ENCODE assay signal across 15 mouse cellular contexts in the genomic region with DNA sequence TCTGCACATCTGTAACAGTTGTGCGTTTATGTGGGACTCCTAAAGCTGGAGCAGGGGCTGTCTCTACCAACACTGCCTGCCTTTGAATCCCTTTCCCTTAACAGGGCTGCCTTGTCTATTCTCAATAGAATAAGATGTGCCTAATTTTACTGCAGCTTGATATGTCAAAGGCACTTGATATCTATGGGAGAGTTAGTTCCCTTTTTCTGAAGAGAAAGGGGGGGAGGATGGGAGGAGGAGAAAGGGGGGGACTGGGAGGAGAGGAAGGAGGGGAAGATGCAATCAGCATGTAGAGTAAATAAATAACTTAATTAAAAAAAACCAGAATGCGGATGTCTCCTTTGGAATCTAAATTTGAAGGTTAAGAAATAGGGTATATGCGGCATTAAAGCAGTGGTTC.
"Had no signal": no experiment of that assay in that cellular context is flagged by ENCODE, and none has a peak within 500 bp of the region (broad histone marks: within the 10 kb centered on the region; RNA-seq: fewer than 3 reads in every experiment).

No protein-coding gene starts in this region.

- H3K4me1 ChIP-seq: limb, embryonic 10.5 days; limb, embryonic 13.5 days; liver, embryonic 12.5 days; liver, embryonic 15.5 days; lung, embryonic 15.5 days had no signal

- H3K27me3 ChIP-seq: limb, embryonic 13.5 days; liver, embryonic 12.5 days; liver, embryonic 15.5 days; lung, embryonic 15.5 days had no signal

- H3K4me3 ChIP-seq: limb, embryonic 10.5 days; limb, embryonic 13.5 days; liver, embryonic 12.5 days; liver, embryonic 15.5 days; lung, embryonic 15.5 days had no signal

- DNase-seq: kidney, adult 9 months; kidney, postnatal 14 days; kidney, postnatal 4 days; liver; lung, adult 18-20 months; lung, postnatal 10 days; lung, postnatal 36 days; midbrain, embryonic 14.5 days; thymus, adult 18-20 months; thymus, postnatal 36 days had no signal

- H3K9me3 ChIP-seq: limb, embryonic 10.5 days; limb, embryonic 13.5 days; liver, embryonic 12.5 days; liver, embryonic 15.5 days; lung, embryonic 15.5 days had no signal

- H3K36me3 ChIP-seq: limb, embryonic 10.5 days; limb, embryonic 13.5 days; liver, embryonic 12.5 days; liver, embryonic 15.5 days; lung, embryonic 15.5 days had no signal

- H3K27ac ChIP-seq: limb, embryonic 10.5 days; limb, embryonic 13.5 days; liver, embryonic 12.5 days; liver, embryonic 15.5 days; lung, embryonic 15.5 days had no signal

- ATAC-seq: liver, embryonic 12.5 days had no signal
